Mouse (Mus musculus) erythroblast, adult 5-6 weeks (primary cell): ENCODE data around the gene Mzf1. TPM values are rescaled to one million over a fixed set of nuclear protein-coding genes. Genes with fewer than 3 reads are reported as not detected.
A peak's percentile ranks its signal among the peaks of the same experiment; 100 is the strongest.

Experiments used
- ATAC-seq: replicated peaks from 2 replicates; pipeline ENCODE4 v1.8.0; 2016; ENCODE audit warnings: moderate number of reproducible peaks, mild to moderate bottlenecking, moderate TSS enrichment, inconsistent platforms; ENCODE audit not compliant: poor library complexity, low FRiP score, severe bottlenecking
- total RNA-seq, 2 experiments: library from RNA; stranded (forward) in 1 of 2; stranded (reverse) in 1 of 2; fragments of 150-400 nt in 1 of 2; fragments of 200-764, 138-1000 nt in 1 of 2; gene quantifications; 2 replicates each; pipeline versions ENCODE4 v1.2.3 to v1.2.4; 2015 to 2017; ENCODE audit warnings: low replicate concordance in 2 of 2

Gene Mzf1
- total RNA-seq, 2 experiments from 2014 or later: not detected

GRCm38 (mm10) chr7:13035211-13035855 lies 19.2 kb downstream of the Mzf1 start:
- ATAC-seq: no peak

- ATAC-seq: peak; percentile 74
Observed at GRCm38 (mm10) chr7:13034148-13034977, 20.2 kb downstream of the Mzf1 start, which contains the start of gene Chmp2a. Gene Chmp2a (minus strand): TSS chr7:13034807.

DNA sequence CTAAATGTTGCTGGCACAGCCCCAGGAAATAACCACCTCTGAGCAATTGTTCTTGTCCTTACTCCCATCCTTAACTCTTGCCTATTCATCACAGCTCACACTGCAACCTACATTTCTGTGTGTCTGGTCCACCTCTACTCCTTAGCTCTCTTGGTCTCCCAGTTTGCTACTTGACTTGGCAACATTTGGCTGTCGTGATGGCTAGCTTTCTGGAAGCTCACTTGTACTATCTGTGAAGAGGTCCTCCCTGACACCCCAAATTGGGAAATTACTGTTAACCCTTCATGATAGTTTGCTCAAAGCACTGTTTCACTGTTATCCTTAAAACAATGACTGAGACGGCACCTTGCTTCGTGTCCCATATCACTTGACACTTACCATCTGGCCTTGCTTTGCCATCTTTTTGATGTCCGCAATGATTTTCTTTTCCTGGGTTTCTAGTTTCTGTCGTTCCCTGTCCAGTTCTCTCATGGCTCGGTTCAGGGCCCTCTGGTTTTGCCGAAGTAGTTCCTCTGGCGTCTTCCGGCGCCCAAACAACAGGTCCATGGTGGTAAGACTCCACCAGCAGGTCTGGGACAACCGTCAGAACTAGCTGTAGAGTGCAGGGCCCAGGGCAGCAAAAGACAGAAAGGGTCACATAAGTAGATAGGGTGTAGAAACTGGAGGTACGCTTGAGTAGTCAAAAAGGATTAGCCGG lies 21.0 kb downstream of the Mzf1 start:
- no peak for ATAC-seq

DNA sequence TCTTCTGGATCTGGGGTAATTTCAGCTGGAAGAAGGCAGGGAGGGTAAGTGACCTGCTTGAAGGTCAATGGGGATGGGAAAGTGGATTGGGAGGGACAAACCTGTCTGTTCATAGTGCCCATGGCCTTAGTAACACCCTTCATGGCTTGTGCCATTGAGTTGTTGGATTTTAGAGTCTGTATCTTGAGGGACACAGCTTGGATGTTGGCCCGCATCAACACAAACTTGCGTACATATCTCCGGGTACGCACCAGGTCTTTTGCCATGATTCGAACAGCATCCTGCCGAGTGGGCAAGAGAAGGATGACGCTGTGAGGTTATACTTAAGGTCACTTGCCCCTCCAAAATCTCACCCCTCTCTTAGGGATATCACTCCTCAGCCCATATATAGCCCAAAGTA lies 22.0 kb downstream of the Mzf1 start:
- no peak for ATAC-seq

DNA sequence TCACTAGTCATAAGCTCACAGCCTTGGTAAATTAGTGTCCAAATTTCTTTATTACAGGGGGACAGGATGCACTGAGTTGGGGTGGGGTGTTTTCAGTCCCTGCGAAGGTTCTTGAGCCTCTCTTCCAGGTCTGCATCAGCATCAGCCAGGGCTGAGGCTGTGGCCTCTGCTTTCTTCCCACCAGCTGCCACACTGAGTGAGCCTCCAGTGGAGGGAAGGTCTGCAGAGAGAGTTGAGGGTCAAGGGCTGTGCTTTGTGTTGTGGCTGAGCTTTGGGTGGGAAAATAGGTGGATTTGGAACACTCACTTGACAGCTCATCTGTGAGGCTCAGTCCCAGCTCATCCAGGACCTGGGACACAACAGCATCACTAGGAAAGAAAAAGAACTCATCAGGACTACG lies 22.6 kb downstream of the Mzf1 start:
- no peak for ATAC-seq

DNA sequence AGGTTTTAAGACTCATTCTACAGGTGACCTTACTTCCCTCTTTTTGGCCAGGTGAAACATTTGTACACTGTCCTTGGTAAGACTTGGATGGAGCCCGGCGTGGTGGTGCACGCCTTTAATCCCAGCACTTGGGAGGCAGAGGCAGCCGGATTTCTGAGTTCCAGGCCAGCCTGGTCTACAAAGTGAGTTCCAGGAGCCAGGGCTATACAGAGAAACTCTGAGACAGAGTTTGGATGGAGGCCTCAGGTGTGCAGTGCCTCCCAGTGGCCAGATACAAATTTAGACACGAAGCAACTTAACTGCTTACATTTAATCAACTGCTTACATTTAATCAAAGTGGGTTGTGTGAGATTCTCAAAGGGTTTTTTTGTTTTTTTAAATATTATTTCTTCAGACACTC lies 23.5 kb downstream of the Mzf1 start:
- no peak for ATAC-seq

- no peak for ATAC-seq
Observed at GRCm38 (mm10) chr7:13028986-13029385, 25.6 kb downstream of the Mzf1 start.

- ATAC-seq: no peak
Observed at GRCm38 (mm10) chr7:13025511-13026112, 29.0 kb downstream of the Mzf1 start.

GRCm38 (mm10) chr7:13024805-13025204 lies 29.8 kb downstream of the Mzf1 start:
- ATAC-seq: 0 out of 2 replicates have a peak, but pooled peaks have one; percentile 18

GRCm38 (mm10) chr7:13023928-13024731 lies 30.4 kb downstream of the Mzf1 start:
- peak; percentile 90 for ATAC-seq

DNA sequence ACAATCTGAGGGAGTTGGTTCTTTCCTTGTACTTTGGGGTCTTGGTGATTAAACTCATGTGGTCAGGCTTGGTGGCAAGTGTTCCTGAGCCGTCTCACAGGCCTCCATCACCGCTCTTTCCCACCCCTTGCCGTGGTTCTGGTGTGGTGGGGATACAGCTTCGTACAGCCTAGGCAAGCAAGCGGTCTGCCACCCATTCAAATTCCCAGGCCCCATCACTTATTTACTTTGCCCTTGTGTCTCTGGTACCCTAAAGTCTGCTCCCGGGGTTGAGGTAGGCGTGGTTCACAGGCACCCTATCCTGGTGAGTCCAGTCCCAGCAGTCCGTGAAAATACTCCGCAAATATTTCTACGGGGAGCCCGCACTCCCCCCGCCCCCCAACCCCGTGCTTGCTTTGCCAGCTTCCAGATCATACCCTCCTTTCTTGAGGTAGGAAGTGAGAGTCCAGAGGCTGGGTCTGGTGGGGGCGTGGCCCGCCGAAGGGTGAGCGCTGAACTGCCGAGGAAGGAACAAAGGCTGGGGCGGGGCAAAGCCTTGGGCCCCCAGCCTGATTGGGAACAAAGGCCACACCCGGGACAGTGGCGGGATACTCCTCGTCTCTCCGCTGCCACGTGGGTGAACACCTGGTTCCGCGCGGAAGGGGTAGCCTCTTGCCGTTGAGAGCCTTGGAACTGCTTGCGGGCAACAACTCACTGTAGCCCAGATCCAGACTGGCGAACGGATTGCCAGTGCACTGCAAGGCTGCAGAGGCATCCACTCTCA lies 31.6 kb downstream of the Mzf1 start:
- 0 out of 2 replicates have a peak, but pooled peaks have one; percentile 7 for ATAC-seq

DNA sequence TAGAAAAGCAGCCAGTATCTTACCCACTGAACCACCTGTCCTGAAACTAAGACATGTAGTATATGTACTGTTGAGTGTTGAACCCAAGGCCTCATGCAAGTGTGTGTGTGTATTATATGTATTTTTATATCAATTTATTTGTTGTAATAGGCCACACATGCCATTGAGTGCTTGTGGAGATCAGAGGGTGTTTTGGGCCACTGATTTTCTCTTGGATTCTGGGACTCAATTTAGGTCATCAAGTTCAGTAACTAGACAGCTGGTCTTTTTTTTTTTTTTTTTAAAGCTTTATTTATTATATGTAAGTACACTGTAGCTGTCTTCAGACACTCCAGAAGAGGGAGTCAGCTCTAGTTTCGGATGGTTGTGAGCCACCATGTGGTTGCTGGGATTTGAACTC lies 39.3 kb downstream of the Mzf1 start:
- no peak for ATAC-seq

DNA sequence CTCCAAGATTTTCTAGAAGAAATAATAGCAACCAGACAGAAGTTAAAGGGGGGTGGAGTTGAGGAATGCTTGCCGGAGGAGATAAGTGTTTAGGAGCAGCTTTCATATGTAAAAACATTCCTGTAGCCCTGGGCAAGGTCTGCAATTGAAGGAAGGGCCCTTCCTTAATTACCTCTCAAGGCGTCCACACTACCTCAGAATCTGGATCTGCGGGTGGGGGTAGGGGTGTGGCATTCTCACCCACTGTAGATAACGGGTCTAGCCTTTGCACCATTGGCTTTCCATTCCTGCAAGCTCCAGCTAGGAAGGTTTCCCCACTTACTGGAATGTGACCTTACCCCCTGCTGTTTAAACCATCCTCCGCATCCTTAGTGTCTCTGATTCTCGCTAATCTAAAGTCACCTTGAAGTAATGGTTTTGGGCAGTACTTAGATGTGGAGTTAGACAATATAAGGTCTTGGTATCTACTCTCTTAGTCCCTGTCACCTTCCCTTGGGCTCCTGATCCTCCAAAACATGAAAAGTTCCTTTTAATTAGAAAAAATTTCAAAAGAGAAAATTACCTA lies 40.2 kb downstream of the Mzf1 start:
- no peak for ATAC-seq

DNA sequence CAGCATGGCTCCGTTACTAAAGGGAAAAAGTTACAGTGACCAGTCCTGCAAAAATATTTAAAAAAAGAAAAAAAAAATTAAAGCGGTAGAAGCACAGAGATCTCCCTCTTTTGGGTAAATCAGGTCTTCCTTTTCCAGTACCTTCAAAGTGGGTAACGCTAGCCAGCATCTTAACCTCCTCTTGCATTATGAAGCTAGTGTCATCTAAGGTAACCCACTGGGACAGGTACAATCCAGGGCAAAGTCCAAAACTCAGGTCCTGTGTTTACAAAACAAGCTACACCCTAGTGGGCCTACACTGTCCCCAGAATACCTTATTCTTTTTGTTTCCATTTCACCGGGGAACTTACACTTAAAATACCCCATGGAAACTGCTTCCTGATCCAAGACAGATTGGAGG lies 40.9 kb downstream of the Mzf1 start:
- ATAC-seq: no peak

DNA sequence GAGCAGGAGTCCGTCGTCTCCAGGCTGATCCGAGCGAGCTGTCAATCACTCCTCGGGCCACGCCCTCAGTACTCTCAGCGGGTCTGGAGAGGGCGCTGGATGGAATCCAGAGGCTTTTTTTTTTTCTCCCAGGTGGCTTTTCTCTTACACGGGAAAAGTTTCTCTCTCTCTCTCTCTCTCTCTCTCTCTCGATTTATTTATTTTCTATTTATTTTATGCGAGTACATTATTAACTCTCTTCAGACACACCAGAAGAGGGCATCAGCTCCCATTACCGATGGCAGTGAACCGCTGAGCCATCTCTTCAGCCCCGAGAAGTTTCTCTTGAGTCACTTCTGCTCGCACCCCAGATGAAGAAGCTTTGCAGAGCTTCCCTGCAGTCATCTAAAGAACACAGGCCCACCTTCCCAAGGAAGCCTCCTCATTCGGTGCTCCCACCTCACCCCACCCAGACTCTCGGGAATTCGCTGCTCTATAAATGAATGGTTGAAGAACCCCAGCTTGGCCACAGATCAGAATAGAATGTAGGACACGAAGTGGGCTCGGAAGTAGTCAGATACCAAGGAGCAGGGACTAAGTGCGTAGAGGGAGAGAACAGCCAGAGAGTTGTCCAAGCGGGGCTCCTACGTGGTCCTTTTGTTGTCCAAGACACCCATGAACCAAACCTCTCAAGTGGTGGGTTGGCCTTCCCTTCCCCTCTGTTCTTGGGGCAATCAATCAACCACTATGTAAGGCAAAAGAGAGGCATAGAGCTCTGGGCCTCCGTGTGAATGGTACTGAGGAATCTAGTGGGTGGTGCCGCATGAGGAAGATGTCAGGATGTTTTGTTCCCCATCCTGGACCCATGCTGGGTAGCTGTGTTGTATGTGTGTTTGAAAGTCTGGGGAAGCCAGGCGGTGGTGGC lies 44.3 kb downstream of the Mzf1 start, which contains the start of gene Zbtb45:
Gene Zbtb45 (minus strand): TSS at position 30 of the 904 bp plus-strand sequence.
- ATAC-seq: peak; percentile 84

DNA sequence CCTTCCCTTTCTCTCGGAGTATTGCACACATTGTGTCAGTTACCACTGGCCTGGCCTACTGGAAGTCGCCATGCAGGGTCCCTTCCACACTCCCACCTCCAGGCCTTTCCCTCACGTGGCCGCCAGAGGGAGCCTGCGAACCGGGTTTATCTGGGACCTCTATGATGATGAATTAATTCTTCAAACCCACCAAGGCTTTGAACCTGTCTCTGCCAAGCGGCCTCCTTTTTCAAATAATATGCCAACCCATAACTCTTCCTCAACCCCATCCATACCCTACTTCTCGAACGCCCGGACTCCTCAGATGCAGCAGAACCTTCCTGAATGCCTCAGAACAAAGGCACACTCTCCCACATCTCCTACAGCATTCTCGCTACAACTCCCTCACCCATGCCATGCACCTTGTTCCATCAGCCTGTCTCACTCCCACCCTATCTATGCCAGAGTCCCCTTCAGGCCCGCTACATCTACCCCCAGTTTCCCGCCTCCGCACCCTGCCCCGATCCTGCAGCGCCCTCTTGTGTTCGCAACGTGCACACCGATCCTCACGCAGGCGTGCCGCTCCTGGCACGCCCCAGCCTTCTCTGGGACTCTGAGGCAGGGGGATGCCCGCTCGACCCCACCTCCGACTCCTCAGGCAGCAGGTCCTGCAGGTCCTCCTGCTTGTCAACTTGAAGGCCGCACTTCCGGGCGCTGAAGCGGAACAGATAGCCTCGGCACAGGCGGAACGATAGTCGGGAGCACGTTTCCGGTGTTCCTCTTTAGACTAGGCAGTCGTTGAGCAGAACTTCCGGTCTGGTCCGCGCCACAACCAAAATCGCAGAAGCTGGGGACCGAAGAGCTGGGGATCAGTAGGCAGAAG lies 45.2 kb downstream of the Mzf1 start:
- ATAC-seq: peak; percentile 91
